Mouse (Mus musculus) intestine, embryonic 14.5 days (tissue): Measurements from ENCODE around the gene Map7d1. TPM values are rescaled to one million over a fixed set of nuclear protein-coding genes. Genes with fewer than 3 reads are reported as not detected.
"Not testable (repeated sequence)": the region's sequence is repeated elsewhere in the genome, so short reads cannot be mapped to it uniquely, and the experiment has no call there.

Experiments used
- ATAC-seq: fragments of 200-750 bp; cut with Nextera tagmentation; replicated peaks from 2 replicates; pipeline ENCODE4 v1.8.0; 2017; ENCODE audit warnings: low read depth, moderate number of reproducible peaks, moderate TSS enrichment, moderate library complexity; ENCODE audit not compliant: low FRiP score, low TSS enrichment
- DNase-seq: peaks from one replicate; pipeline ENCODE4 v3.0.0-alpha.2; 2018; ENCODE audit warnings: low spot score
- H3K27ac ChIP-seq: fragments of 300-500 bp; sonication (generic); 2 replicates; pipeline ENCODE4 v1.5.1; 2014; ENCODE audit warnings: low read depth, mild to moderate bottlenecking, control low read depth
- H3K27me3 ChIP-seq: fragments of 300-500 bp; sonication (generic); replicated peaks from 2 replicates; pipeline ENCODE4 v1.6.1; 2014; ENCODE audit warnings: low read length, control low read depth; ENCODE audit not compliant: control insufficient read depth, insufficient read depth
- H3K36me3 ChIP-seq: fragments of 300-500 bp; sonication (generic); 2 replicates; pipeline ENCODE4 v1.6.1; 2014; ENCODE audit warnings: low read length, control low read depth; ENCODE audit not compliant: control insufficient read depth, insufficient read depth
- H3K4me1 ChIP-seq: fragments of 300-500 bp; sonication (generic); replicated peaks from 2 replicates; pipeline ENCODE4 v1.6.1; 2014; ENCODE audit warnings: low read length, control low read depth, mixed read lengths; ENCODE audit not compliant: control insufficient read depth, insufficient read depth
- H3K4me2 ChIP-seq: fragments of 300-500 bp; sonication (generic); 2 replicates; pipeline ENCODE4 v1.6.1; 2014; ENCODE audit warnings: low read length
- H3K4me3 ChIP-seq: fragments of 300-500 bp; sonication (generic); 2 replicates; pipeline ENCODE4 v1.5.1; 2014; ENCODE audit warnings: low read depth, low read length, control low read depth, mixed read lengths
- H3K9ac ChIP-seq: fragments of 300-500 bp; sonication (generic); 2 replicates; pipeline ENCODE4 v1.6.1; 2014; ENCODE audit warnings: mild to moderate bottlenecking, low read length
- H3K9me3 ChIP-seq: fragments of 300-500 bp; sonication (generic); 2 replicates; pipeline ENCODE4 v1.6.1; 2016; ENCODE audit warnings: low read length, control low read depth; ENCODE audit not compliant: control insufficient read depth
- WGBS: fragments of 180-500 bp; shearing (Covaris S2); extraction: QIAGEN DNeasy Blood & Tissue Kit; methylation state at CpG from one replicate; pipeline ENCODE4 v1.1.7; 2014; 5-methylcytosine and 5-hydroxymethylcytosine counted together
- polyA plus RNA-seq: library from polyadenylated mRNA; unstranded; fragments of >200 nt; fragmentation: Nextera tagmentation; extraction: Ambion mirVana; gene quantifications from 2 replicates; pipeline ENCODE4 v1.2.1, GENCODE M21; 2014

The Map7d1 gene
- polyA plus RNA-seq, 1 experiment from 2014 or later, result 38.0 TPM

GRCm38 (mm10) chr4:126227077-126227761, 28.9 kb downstream of the Map7d1 start:
- DNase-seq (peak; percentile 93), ATAC-seq (peak; percentile 70)
- H3K27me3 ChIP-seq, result no peaks in the 10 kb centered on the region
- H3K27ac ChIP-seq, result no peak overlapping the region; the same call in 1 of the 2 replicates
- WGBS, result 7% methylated on average over 18 of the region's 18 CpGs
- H3K36me3 ChIP-seq, result peaks cover 23% of the 10 kb centered on the region
- H3K4me2 ChIP-seq, result peak overlapping the region; percentile 45
- H3K9ac ChIP-seq, result 0 out of 2 replicates have a peak overlapping the region, but pooled peaks have one; percentile 5
- peaks cover 7% of the 10 kb centered on the region; the same call in 1 of the 2 replicates for H3K4me1 ChIP-seq
- H3K9me3 ChIP-seq, result no peaks in the 10 kb centered on the region
- H3K4me3 ChIP-seq, result peak overlapping the region; percentile 20

- Histone ChIP-seq H3K9me3 (no peaks in the 10 kb centered on the region), H3K36me3 (peaks cover 17% of the 10 kb centered on the region), H3K4me1 (peaks cover 7% of the 10 kb centered on the region; the same call in 1 of the 2 replicates), H3K9ac (no peak overlapping the region), H3K4me3 (no peak overlapping the region), H3K4me2 (no peak overlapping the region), H3K27ac (no peak overlapping the region), H3K27me3 (no peaks in the 10 kb centered on the region)
- ATAC-seq, result no peak
- no peak for DNase-seq
- WGBS, result 51% methylated on average over 12 of the region's 12 CpGs
Measured at GRCm38 (mm10) chr4:126226640-126227039, 29.5 kb downstream of the Map7d1 start.

GRCm38 (mm10) chr4:126222631-126223030, 33.5 kb downstream of the Map7d1 start:
- no peak overlapping the region for H3K27ac ChIP-seq
- H3K9ac ChIP-seq, result no peak overlapping the region
- no peaks in the 10 kb centered on the region for H3K27me3 ChIP-seq
- WGBS, result 86% methylated on average over 11 of the region's 11 CpGs
- H3K36me3 ChIP-seq, result no peaks in the 10 kb centered on the region
- no peak overlapping the region for H3K4me2 ChIP-seq
- H3K4me1 ChIP-seq, result peaks cover 4% of the 10 kb centered on the region; the same call in 1 of the 2 replicates
- ATAC-seq, result no peak
- no peak overlapping the region for H3K4me3 ChIP-seq
- no peak for DNase-seq
- no peaks in the 10 kb centered on the region for H3K9me3 ChIP-seq

GRCm38 (mm10) chr4:126220045-126220444, 36.1 kb downstream of the Map7d1 start:
- Histone ChIP-seq H3K9ac (no peak overlapping the region), H3K4me3 (no peak overlapping the region), H3K36me3 (no peaks in the 10 kb centered on the region), H3K4me1 (no peaks in the 10 kb centered on the region), H3K4me2 (no peak overlapping the region), H3K27ac (no peak overlapping the region), H3K27me3 (no peaks in the 10 kb centered on the region), H3K9me3 (no peaks in the 10 kb centered on the region)
- WGBS, result 92% methylated on average over 10 of the region's 10 CpGs
- DNase-seq (no peak), ATAC-seq (no peak)

GRCm38 (mm10) chr4:126219540-126219939, 36.6 kb downstream of the Map7d1 start:
- H3K4me1 ChIP-seq, H3K27me3 ChIP-seq, H3K4me3 ChIP-seq, H3K4me2 ChIP-seq, H3K9me3 ChIP-seq, DNase-seq, H3K27ac ChIP-seq, H3K9ac ChIP-seq, H3K36me3 ChIP-seq, ATAC-seq: not testable (repeated sequence)
- 73% methylated on average over 3 of the region's 3 CpGs for WGBS

- H3K9me3 ChIP-seq, result no peaks in the 10 kb centered on the region
- no peaks in the 10 kb centered on the region for H3K27me3 ChIP-seq
- H3K9ac ChIP-seq, result no peak overlapping the region
- H3K27ac ChIP-seq, result no peak overlapping the region
- no peak for ATAC-seq
- H3K4me2 ChIP-seq, result no peak overlapping the region
- DNase-seq, result no peak
- no peak overlapping the region for H3K4me3 ChIP-seq
- no peaks in the 10 kb centered on the region for H3K4me1 ChIP-seq
- H3K36me3 ChIP-seq, result no peaks in the 10 kb centered on the region
- WGBS, result 76% methylated on average over 6 of the region's 6 CpGs
Measured at GRCm38 (mm10) chr4:126217771-126218170, 38.4 kb downstream of the Map7d1 start.

- H3K4me2 ChIP-seq, result no peak overlapping the region
- no peak overlapping the region for H3K27ac ChIP-seq
- no peak overlapping the region for H3K9ac ChIP-seq
- peaks cover 5% of the 10 kb centered on the region; the same call in 1 of the 2 replicates for H3K4me1 ChIP-seq
- no peaks in the 10 kb centered on the region for H3K36me3 ChIP-seq
- DNase-seq (no peak), ATAC-seq (no peak)
- no peaks in the 10 kb centered on the region for H3K9me3 ChIP-seq
- H3K27me3 ChIP-seq, result no peaks in the 10 kb centered on the region
- no peak overlapping the region for H3K4me3 ChIP-seq
- 55% methylated on average over 6 of the region's 6 CpGs for WGBS
Measured at GRCm38 (mm10) chr4:126207081-126207480, 49.1 kb downstream of the Map7d1 start.

GRCm38 (mm10) chr4:126205386-126205785, 50.8 kb downstream of the Map7d1 start:
- 76% methylated on average over 1 of the region's 1 CpGs for WGBS
- no peak overlapping the region for H3K27ac ChIP-seq
- no peak for ATAC-seq

GRCm38 (mm10) chr4:126204661-126205230, 51.4 kb downstream of the Map7d1 start:
- no peak overlapping the region for H3K4me3 ChIP-seq
- DNase-seq (no peak), ATAC-seq (no peak)
- no peak overlapping the region for H3K4me2 ChIP-seq
- 68% methylated on average over 12 of the region's 12 CpGs for WGBS
- no peaks in the 10 kb centered on the region for H3K27me3 ChIP-seq
- no peaks in the 10 kb centered on the region for H3K9me3 ChIP-seq
- peaks cover 18% of the 10 kb centered on the region for H3K4me1 ChIP-seq
- no peak overlapping the region for H3K9ac ChIP-seq
- H3K27ac ChIP-seq, result no peak overlapping the region
- H3K36me3 ChIP-seq, result no peaks in the 10 kb centered on the region

More at GRCm38 (mm10) chr4:126205386-126205785, 50.8 kb downstream of the Map7d1 start:
- no peaks in the 10 kb centered on the region for H3K36me3 ChIP-seq
- H3K27me3 ChIP-seq, result no peaks in the 10 kb centered on the region
- no peak for DNase-seq
- H3K4me2 ChIP-seq, result no peak overlapping the region
- H3K9me3 ChIP-seq, result no peaks in the 10 kb centered on the region
- no peak overlapping the region for H3K9ac ChIP-seq
- H3K4me3 ChIP-seq, result no peak overlapping the region
- peaks cover 12% of the 10 kb centered on the region for H3K4me1 ChIP-seq
